Mouse (Mus musculus): ENCODE measurements around the gene Pcdh19. TPM values are rescaled to one million over a fixed set of nuclear protein-coding genes. Genes with fewer than 3 reads are reported as not detected.

The Pcdh19 gene
- total RNA-seq, 2 experiments from 2014 or later: 9.1 to 10.1 TPM

DNA sequence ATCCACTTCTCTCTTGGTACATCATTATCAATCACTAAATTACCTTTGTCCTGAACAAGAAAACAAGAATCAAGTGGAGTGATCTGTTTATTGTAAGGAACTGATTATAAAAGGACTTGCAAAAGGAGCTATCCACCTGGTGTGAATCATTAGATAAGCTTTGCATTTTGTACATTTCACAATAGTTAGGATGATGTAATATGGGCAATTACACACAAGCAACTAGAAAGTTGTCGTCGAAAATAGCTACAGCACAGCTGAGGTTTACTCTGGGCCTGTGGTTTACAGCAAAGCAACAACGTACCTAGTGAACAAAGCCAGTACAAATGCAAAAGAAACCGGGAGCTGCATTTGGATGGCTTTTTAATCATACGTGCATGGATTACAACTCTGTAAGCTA, 28.7 kb downstream of the Pcdh19 start:
- DNase-seq (ENCODE audit: low spot score in 2 of 2): no peak

DNA sequence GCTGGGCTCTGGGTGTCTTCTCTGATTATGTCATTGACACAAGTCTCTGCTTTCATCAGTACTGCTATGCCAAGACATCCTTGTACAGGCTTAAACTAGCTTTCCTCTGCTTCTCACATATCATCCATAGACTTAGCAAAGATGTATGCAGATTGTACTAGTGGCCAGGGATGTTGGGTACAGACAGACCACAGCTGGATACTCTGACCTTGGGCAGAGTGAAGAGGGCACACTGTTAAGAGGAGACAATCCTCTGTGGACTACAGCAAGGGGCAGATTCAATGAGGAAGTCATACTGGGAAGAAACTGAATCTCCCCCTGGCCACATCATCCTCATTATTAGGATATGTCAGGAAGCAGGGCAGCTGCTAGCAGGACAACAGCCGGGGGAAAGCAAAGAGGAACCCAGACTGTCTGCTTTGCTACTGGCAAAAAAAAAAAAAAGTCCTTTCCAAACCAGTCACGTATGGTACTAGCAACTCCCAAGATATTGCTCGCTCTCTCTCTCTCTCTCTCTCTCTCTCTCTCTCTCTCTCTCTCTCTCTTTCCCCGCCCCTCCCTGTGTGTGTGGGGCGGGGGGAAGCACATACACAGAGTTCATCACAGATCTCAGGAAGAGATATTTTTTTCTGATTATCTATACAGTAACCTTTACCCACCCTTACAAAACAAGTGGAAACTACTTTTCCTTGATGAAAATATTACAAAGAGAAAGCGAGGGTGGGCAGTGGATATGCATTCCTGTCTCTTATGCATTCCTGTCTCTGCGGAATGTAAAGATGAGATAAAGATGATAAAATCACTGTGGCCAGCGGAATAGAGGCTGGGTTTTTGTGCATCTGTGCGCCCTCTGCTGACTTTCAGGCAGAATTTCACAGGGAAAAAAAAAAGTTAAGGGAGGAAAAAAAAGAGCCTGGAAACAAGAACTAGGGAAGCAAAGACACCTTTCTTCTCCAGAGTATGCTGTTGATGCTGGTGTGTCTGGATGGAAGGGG, 31.2 kb downstream of the Pcdh19 start:
- DNase-seq (ENCODE audit: low spot score in 2 of 2): no peak

DNA sequence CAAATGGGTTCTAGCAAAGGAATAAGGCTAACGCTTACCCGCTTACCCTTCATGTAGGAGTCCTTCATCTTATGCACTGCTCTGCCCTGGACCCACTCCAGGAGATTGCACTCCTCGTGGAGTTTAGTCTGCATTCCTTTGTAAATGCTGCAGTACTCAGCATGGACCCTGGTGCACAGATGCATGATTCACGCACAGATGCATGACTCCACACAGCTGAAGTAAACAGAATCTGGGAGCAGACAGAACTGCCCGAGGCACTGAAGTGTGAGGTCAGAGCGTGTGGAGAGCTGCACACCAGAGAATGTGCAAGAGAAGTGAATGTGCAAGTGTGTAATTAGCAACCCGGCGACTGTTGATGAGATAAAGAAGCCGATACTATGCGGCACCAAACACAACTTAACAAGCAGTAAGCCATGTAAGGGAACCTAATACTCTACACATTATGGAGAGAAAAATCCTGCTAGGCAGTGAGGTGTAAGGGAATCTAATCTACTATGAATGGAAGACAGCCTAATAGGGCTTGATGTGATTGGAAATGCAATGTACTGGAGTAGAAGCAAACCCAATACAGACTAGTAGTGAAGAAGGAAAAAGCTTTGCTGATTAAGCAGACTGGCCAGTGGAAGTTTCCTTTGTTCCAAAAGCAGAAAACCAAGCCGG, 32.8 kb downstream of the Pcdh19 start:
- DNase-seq (ENCODE audit: low spot score in 2 of 2): no peak

DNA sequence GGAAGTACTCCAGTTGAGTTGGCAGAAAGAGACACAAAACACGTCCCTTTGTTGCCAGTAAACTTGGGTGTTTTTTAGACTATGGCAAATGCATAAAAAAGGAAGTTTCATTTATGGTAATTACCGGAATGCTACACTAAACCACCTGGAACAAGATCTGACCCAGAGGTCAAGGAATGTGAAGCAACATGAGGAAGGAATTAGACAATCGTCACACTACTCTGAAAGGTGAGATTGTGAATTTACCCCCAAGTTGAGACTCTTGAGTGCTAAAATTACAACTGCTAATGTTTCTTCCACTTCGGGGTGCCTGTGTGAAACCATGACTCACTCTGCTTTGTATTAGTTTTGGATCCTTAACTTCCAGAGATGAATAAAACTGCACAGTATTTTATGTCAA, 33.6 kb downstream of the Pcdh19 start:
- DNase-seq (ENCODE audit: low spot score in 2 of 2): no peak

DNA sequence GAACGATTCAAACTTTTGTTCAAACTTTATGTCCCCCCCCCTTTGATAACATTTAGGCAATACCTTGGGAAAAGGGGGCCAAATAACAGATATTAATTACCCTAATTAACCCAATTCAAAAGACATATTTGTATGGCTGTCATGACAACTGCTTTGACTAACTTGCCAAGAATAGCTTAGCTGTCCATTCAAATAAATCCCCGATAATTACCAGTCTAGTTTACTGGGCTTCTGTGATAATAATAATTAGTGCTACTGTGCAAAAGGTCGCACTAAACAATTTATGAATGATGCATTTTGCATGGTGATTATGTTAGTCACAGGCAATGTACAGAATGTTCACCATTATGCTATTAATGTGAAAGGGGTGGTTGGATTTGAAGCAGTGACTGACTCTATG, 35.7 kb downstream of the Pcdh19 start:
- no peak for DNase-seq (ENCODE audit: low spot score in 2 of 2)

DNA sequence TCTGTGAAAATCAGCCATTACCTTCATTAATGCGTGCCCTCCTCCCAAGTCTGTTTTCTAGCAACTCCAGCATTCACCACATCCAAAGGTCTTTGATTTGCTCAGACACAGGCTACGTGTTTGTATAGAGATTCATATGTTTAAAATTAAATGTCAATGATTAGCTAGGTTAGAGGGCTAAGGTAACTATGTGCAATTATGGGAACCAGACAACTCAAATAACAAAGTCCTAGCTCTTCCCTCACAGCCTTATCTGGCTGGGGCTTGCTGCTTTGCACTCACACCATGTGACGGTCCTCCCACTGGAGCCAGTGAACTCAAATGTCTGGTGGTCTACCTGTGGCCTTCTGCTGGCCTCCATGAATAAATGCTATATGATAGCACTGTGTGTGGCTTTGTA, 38.4 kb downstream of the Pcdh19 start:
- no peak for DNase-seq (ENCODE audit: low spot score in 2 of 2)

DNA sequence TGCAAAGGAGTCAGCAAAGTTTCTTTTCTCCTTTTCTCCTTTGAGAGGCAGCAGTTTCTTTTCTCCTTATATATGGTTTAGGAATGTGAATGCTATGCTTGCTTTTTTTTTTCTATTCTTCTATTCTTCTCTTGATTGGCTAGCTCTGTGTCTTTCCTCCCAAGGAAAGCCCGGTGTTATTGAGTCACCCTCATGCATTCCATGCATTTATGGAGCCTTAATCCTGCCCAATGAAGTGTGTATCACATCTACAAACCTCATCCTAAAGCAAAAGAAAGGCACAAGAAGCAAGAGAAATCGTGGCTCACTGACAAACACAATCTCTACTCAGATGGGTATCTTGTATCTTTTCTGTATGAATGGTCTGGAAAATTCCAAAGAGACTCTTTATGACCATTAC, 41.0 kb downstream of the Pcdh19 start:
- DNase-seq (ENCODE audit: low spot score in 2 of 2): no peak

DNA sequence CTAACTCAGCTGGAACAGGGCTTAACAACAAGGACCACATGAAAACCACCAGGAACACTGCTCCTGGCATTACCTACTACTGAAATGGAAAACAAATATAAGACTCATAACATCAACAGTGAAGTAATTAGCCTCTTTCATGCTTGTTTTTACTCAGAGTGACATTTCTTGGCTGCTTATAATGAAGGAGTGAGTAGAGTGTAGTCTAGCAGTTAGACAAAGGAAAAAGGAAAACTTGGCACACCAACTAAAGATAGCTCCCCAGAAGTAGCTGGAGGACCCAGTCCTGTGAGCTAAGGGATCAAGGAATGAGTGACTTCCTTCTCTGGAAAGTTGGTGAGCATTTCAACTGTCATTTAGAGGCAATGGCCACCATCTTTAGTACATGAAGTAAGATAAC, 49.3 kb downstream of the Pcdh19 start:
- DNase-seq (ENCODE audit: low spot score in 2 of 2): no peak

DNA sequence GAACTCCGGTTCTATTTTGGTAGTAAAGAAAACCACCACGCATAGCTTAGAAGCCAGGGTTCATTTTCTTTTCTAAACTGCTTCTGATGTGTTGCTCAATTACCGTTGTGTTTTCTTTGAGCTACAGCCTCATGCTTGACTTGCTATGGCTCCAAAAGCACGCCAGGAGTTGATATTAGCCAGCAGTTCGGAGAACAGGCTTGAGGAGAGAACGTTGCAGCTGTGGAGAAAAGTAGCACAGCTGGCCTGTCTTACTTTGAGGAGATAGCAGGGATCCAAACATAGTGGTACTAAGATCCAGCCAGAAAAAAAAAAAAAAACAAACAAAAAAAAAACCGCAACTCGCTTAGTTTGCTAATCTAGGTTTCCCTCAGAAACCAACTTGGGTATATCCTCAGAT, 59.2 kb downstream of the Pcdh19 start:
- DNase-seq (ENCODE audit: low spot score in 2 of 2): no peak

DNA sequence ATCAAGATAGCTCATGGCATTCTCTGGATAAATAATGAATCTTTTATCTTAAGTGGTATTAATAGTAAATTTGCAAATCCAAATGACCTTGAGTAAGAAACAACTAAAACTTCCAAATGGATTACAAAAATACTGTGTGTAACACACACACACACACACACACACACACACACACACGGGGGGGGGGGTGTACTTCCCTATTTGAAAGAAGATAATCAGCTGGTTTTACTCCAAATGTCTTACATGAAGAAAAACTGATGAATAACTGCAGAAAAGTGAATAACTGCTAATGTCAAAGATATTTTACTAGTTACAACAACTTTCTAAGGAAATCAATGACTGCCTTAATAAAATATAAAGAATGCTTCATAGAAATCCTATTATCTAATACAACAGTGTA, 70.6 kb downstream of the Pcdh19 start:
- DNase-seq (ENCODE audit: low spot score in 2 of 2): no peak

DNA sequence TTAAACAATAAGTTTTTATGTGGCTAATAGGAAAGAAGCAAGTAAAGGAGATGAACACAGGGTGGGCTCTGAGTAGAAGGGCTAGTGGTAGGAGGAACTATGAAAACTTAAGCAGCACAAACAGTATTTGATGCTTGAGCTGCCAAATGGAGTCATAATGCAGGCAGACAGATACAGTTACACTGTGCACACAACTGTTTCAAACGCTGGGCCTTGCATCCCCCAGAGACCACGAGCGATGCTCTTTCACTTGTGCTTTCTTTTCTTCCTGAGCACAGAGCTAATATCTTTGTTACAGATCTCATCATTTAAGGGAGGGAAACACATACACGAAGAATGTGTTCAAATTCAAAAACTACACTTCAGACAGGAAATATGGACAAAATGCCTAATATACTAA, 83.0 kb downstream of the Pcdh19 start:
- DNase-seq (ENCODE audit: low spot score in 2 of 2): no peak

DNA sequence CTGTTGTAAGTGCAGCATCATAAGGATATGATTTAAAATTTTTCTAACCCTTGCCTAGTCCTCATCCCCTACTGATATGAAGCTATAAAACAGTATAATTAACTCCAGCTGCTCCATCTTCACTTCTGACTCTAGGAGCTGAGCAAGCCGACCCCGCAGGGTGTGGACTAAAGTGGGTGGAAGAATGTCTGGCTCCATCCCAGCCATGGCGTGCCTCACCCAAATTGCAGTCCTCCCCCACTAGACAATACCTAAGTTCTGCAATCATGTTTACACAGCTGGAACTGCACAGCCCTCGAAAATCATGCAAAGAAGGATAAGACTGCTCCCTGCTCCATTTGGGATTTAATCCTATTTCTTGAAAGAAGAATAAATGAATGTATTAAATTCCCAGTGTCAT, 84.5 kb downstream of the Pcdh19 start:
- no peak for DNase-seq (ENCODE audit: low spot score in 2 of 2)

DNA sequence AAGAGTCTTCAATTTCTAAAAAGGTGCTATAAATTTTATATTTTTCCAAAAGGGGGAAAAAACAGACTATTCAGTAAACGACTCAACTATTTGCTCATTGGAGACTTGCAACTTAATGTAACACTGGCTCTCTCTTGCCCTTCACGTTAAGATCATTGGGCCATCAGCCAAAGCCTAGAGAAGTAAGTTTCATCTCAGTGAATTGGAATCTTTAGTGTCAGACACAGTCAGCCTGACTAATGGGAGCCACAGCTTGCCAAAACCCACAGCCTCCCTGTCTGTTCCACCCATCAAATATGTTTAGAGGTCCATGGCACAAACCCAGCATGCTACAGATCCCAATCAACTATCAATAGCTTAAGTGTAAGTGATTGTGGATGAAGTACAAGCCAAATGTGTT, 86.7 kb downstream of the Pcdh19 start:
- DNase-seq (ENCODE audit: low spot score in 2 of 2): no peak

DNA sequence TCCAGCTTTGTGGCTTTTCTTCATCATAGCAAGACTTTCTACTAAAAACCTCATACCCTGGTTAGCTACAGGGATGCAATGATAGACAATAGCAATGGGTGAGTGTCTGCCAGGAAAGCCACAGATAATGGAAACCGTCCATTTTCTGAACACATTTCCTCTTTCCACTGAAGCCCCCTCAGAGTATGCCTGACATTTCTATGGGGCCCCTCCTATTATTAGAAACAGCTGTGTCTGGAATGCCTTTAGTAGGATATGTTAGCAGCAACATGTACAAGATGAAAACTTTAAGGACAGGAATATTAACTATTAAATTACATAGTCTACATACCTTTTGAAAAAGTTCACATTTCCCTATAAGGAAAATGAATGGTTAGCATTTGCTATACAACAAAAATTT, 87.1 kb downstream of the Pcdh19 start:
- no peak for DNase-seq (ENCODE audit: low spot score in 2 of 2)

DNA sequence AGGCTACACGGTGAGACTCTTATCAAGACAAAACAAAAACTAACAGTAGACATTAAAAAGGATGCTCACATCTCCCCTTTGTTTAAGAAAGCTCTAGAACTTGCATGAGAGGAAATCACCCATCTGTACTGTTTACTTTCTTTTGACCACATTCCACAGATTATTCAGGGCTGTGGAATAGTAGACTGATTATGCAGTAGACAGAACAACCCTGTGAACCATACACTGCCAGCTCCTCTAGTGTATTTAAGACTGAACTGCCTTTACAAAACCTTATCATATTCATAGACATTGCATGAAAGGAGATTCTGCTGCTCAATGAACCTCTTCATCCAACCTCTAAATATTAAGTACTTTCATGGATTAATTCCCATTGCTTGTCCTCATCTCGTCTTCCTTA, 87.6 kb downstream of the Pcdh19 start:
- DNase-seq (ENCODE audit: low spot score in 2 of 2): no peak

DNA sequence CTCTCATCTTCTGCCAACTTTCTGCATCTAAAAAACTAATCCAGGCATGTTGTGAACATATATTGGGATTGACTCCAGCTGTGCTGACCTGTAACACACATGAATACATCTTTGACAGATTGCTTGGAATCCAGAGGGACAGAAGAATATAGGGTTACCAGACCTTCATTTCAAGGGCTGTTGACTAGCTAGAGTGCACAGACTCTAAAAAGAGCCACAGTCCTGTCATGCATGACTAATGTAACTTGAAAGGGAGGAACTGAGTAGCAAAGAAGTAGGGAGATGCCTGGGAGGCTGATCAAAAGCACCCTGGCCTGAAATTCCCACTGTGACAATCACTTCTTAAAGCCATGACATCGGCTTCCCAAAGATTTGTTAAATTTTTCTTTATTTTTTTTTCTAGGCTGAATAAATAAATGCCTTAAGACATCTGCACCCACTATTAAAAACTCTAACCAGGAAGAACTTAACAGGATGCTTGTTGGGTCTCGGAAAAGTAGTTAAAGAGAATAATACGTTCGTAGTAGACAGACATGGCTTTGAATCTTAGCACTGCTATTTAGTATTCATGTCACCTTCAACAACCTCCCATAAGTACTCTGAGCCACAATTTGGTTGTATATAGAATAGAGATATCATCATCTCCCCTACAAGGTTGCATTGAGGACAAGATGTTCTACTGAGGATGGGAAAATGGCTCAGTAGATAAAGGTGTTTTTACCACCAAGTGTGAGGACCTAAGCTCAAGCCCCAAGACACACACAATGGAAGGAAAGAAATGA, 113.0 kb downstream of the Pcdh19 start:
- no peak for DNase-seq (ENCODE audit: low spot score in 2 of 2)

DNA sequence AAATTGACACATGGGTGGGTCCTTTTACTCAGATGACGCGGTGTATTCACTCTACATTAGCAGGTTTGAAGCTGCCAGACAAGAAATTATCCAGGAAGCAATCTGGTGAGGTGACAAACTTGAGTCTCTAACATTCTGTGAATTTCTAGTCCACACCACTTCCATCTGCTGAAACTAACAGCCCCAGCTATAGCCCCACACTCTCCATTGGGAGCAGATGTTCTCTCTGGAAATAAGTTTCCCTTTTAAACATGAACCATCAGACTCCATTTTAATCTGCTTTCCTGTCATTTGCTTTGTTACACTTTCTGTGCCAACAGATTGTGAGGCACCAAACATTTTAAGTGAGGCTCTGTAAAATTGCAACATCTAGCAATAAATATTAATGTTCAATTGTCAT, 123.4 kb downstream of the Pcdh19 start:
- DNase-seq (ENCODE audit: low spot score in 2 of 2): no peak

Other genes with a start within 250 kb of the Pcdh19 start
- under 1 TPM; 0.30 to 0.35 TPM for gene Tnmd, start 162.0 kb upstream of the Pcdh19 start, total RNA-seq (2021)
- 10 to 100 TPM; 22.5 to 40.0 TPM for gene Tspan6, start 209.4 kb upstream of the Pcdh19 start, total RNA-seq (2021)
- gene Srpx2, start 219.4 kb upstream of the Pcdh19 start, total RNA-seq (2021): 1 to 10 TPM; 3.2 to 5.1 TPM

All from adrenal gland, adult 18-20 months (tissue).